Mouse (Mus musculus) frontal cortex, postnatal 10 days (tissue): Measurements from ENCODE around the gene Smpd4.
"Not testable (repeated sequence)": the region's sequence is repeated elsewhere in the genome, so short reads cannot be mapped to it uniquely, and the experiment has no call there.

Source experiments
- DNase-seq, 2 experiments: peaks; one replicate each; pipeline ENCODE4 v3.0.0; 2022; ENCODE audit warnings: low spot score in 2 of 2, mixed read lengths in 1 of 2

Gene Smpd4

GRCm38 (mm10) chr16:17619198-17620105 is at the start of gene Smpd4:
TSS of gene Smpd4 (plus strand) at chr16:17619354.
- DNase-seq, result peak; percentile 77 to 88

GRCm38 (mm10) chr16:17575870-17576824 is 43.0 kb upstream of the Smpd4 start:
- peak; percentile 61 to 65 for DNase-seq

GRCm38 (mm10) chr16:17576825-17577215 is 42.3 kb upstream of the Smpd4 start:
- no peak for DNase-seq

GRCm38 (mm10) chr16:17583064-17583463 is 36.1 kb upstream of the Smpd4 start, which contains the start of gene Slc7a4:
TSS of gene Slc7a4 (minus strand) at chr16:17583214.
- no peak for DNase-seq

GRCm38 (mm10) chr16:17584555-17584954 is 34.6 kb upstream of the Smpd4 start:
- no peak for DNase-seq

- DNase-seq, result no peak
These were observed 28.4 kb upstream of the Smpd4 start for GRCm38 (mm10) chr16:17590731-17591130.

GRCm38 (mm10) chr16:17600944-17601562 is 18.1 kb upstream of the Smpd4 start:
- DNase-seq, result no peak

GRCm38 (mm10) chr16:17604941-17605340 is 14.2 kb upstream of the Smpd4 start:
- DNase-seq, result no peak

GRCm38 (mm10) chr16:17605684-17606083 is 13.5 kb upstream of the Smpd4 start:
- no peak for DNase-seq

- DNase-seq, result no peak
These were observed 7.8 kb upstream of the Smpd4 start for GRCm38 (mm10) chr16:17611383-17611782.

- DNase-seq, result not testable (repeated sequence)
These were observed 4.4 kb upstream of the Smpd4 start for GRCm38 (mm10) chr16:17614740-17615139.

GRCm38 (mm10) chr16:17616212-17616611 is 2.9 kb upstream of the Smpd4 start:
- no peak for DNase-seq

GRCm38 (mm10) chr16:17617922-17618565 is 1.1 kb upstream of the Smpd4 start:
- peak in 1 of 2 experiments; percentile 33 for DNase-seq

GRCm38 (mm10) chr16:17621936-17622335 is 2.8 kb downstream of the Smpd4 start:
- no peak for DNase-seq

GRCm38 (mm10) chr16:17625488-17626268 is 6.5 kb downstream of the Smpd4 start:
- DNase-seq, result no peak

GRCm38 (mm10) chr16:17626269-17626555 is 7.1 kb downstream of the Smpd4 start:
- no peak for DNase-seq

GRCm38 (mm10) chr16:17632580-17632979 is 13.4 kb downstream of the Smpd4 start:
- DNase-seq, result no peak

- DNase-seq, result no peak
These were observed 14.5 kb downstream of the Smpd4 start for GRCm38 (mm10) chr16:17633481-17634181.

- no peak for DNase-seq
These were observed 17.8 kb downstream of the Smpd4 start for GRCm38 (mm10) chr16:17636904-17637303.

GRCm38 (mm10) chr16:17637610-17638009 is 18.5 kb downstream of the Smpd4 start:
- DNase-seq, result no peak
